Mouse (Mus musculus) left cerebral cortex, adult 2 months (tissue): ENCODE results near the gene Tmem230. TPM values are rescaled to one million over a fixed set of nuclear protein-coding genes. Genes with fewer than 3 reads are reported as not detected.

ENCODE experiments used
- DNase-seq, 2 experiments: peaks; one replicate each; pipeline ENCODE4 v3.0.0; 2021 to 2022; ENCODE audit warnings: low spot score in 2 of 2, mixed read lengths in 1 of 2; ENCODE audit errors: extremely low spot score in 1 of 2
- H3K27ac ChIP-seq: fragments of 200-600 bp; 2 replicates; pipeline ENCODE4 v1.8.1; 2022
- H3K4me3 ChIP-seq: fragments of 200-600 bp; 2 replicates; pipeline ENCODE4 v1.8.1; 2022
- CTCF ChIP-seq: fragments of 200-600 bp; IDR thresholded peaks from 2 replicates; pipeline ENCODE4 v1.8.1; 2022; ENCODE audit warnings: antibody characterized with exemption, mild to moderate bottlenecking, moderate library complexity
- intact Hi-C: fragments of 180-260 bp; cut with DNase I; formaldehyde crosslinking; loops from one replicate; pipeline ENCODE4 v1.15.1; 2025
- total RNA-seq, 2 experiments: library from RNA; stranded (reverse); gene quantifications; 2 replicates each; pipeline ENCODE4 v1.2.3; 2021

Gene Tmem230
- total RNA-seq, 2 experiments from 2014 or later = 30.4 to 30.7 TPM

DNA sequence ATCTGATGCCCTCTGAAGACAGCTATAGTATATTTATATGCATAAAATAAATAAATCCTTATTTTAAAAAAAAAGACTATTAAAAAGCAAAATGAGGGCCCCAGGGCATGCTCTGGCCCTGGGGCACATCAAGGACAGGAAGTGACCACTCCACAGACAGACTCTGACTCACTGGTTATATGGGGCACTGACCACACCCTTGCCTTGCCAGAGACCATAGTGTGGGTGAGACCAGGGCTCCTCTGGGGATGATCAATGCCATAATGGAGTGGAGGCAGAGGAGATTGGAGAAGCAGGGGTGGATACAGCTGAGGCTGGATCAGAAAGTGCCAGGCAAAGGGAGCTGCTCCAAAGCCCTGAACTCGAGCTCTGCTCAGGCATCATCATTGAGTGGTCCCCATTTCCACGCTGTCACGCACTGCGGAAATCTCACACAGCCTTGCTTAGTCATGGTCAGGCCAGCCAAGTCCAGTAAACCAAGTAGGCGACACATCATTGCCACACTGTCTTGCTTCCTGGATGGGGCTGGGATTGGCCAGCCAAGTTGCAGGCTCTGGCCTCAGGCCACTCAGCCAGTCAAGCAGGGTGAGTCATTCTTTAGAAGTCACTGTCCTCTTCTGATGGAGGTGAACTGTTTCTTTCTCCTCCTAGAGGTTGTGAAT is 35.5 kb downstream of the Tmem230 start:
- intact Hi-C loops = no loop called here
- DNase-seq = no peak
- Histone ChIP-seq H3K4me3 (no peak overlapping the region), H3K27ac (no peak overlapping the region)
- TF ChIP-seq CTCF = no peak

DNA sequence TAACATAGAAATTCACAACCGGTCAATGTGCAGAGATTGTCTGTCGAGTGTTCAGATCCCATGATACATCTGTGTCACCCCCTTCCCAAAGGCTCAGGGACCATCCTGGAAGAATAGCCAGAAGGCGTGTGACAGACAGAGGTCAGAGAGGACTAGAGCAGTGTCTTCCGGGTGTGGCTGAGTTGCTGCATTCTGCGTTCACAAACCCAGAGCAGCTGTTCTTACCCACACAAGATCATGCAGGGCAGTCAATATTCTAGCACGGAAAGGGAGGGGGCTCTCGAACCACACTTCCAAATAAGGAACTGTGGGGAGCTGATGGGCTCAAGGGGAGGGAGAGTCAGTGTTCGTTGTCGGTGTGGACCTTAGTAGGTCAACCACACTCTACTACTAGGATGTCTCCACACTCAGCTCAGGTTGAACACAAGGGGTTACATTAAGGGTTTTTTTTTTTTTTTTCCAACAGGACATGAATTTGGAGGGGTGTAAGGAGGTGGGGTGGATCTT is 36.7 kb downstream of the Tmem230 start:
- DNase-seq = no peak
- intact Hi-C loops = no loop called here
- no peak overlapping the region for H3K4me3 ChIP-seq

DNA sequence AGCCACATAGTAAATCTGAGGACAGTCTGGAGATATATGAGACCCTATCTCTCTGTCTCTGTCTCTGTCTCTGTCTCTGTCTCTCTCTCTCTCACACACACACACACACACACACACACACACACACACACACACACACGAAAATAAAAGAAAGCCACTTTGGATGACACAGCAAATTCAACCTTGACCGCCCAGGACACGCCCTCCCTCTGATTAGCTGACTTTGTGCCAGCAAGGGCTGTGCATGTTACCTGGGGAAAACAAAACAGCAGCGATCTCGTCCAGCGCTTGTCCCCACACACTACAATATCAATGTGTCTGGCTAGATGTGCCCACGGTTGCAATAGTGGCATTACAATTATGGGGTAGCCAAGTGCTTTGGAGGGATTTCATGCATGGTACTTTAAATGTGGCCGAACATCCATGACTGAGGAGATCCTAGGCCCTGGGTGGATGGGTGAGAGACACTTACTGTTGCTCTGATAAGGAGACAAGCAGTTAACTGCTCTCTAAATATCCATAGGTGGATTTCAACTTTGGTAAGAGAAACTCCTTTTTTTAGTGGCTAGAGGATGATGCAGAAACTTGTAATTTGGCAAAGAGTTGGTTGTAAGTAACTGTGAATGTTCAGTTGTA is 39.2 kb downstream of the Tmem230 start:
- DNase-seq = no peak
- no peak overlapping the region for H3K4me3 ChIP-seq
- no peak for TF ChIP-seq CTCF
- H3K27ac ChIP-seq = no peak overlapping the region
- intact Hi-C loops = no loop called here

More for the DNA sequence above, 36.7 kb downstream of the Tmem230 start:
- no peak overlapping the region for H3K27ac ChIP-seq
- TF ChIP-seq CTCF = no peak

DNA sequence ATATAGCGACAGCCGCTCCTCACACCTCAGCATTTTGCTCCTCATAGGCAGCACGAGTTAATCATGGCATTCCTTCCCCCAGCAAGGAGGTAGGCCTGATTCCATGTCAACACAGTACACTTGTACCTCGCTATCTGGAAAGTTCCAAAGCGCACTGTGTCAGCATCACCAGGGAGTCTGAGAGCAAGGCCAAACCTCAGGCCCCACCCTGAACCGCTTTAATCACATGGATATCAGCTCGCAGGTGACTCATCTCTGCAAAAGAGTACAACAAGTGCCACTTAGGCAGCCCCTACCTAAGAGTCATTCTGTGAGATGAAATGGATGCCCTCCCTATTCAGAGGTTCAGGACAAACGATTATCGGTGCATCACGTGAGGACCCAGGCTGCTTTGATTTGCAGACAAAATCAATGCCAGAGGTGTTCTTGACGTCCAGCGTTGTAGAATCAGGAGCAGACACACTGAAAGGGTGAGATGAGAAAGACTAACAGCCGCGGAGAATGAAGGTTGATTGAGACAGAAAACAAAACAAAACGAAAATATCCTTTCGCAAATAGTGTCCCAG is 41.2 kb downstream of the Tmem230 start:
- TF ChIP-seq CTCF = no peak

DNA sequence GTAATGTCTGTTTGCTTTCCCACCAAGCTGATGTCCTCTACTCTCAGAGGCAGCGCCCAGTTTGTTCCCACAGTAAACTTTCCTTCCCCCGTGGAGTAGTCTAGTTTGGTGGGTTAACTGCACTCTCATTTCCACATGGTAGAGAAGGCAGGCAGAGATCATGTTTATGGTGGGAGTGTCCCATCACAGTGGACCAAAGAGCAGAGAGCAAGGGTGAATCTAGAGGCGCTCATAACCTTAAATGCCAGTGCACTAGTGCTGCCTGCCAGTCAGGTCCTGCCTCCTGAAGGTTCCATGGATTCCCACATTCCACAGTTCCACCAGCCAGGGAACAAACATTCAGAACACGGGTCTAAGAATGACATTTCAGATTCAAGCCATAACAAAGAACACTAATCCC is 42.1 kb downstream of the Tmem230 start:
- no peak for TF ChIP-seq CTCF
- intact Hi-C loops = no loop called here
- DNase-seq = no peak
- Histone ChIP-seq H3K27ac (no peak overlapping the region), H3K4me3 (no peak overlapping the region)

More for the DNA sequence above, 41.2 kb downstream of the Tmem230 start:
- Histone ChIP-seq H3K4me3 (no peak overlapping the region), H3K27ac (no peak overlapping the region)
- no peak for DNase-seq
- intact Hi-C loops = no loop called here

DNA sequence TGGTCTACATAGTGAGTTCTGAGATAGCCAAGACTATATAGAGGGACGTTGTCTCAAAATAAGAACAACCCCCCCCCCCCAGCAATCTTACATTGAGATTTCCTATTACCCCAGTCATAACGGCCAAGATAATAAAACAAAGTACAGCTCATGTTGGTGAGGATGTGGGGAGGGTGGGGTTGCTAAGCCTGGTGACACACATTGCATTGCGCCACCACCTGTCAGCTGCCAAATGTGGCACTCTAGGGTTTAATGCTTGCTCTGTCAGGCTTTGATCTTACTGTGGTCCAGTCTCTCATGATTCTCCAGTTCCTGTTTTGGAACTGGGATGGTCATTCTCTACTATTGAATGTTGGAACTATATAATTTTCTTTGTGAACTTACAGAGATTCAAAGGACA is 43.8 kb downstream of the Tmem230 start:
- intact Hi-C loops = no loop called here
- TF ChIP-seq CTCF = no peak
- H3K27ac ChIP-seq = no peak overlapping the region
- no peak overlapping the region for H3K4me3 ChIP-seq
- DNase-seq = no peak

DNA sequence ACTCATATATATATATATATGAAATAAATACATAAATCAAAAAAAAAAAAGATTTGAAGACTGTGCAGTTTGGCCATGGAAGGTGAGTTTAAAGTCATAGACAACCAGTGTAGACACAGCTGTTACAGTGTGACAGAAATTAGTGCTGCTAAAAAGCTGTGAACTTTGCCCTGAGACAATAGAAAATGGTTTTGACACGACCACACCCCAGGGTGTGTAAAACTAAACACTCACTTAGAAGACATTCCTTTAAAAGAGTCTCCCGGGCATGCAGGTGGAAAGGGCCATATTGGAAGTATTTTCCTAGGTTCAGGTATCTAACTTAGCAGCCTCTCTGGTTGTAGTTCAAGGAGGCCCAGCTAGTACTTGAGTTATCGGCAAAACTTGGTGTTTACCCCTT is 44.4 kb downstream of the Tmem230 start:
- no peak overlapping the region for H3K27ac ChIP-seq
- H3K4me3 ChIP-seq = no peak overlapping the region
- TF ChIP-seq CTCF = no peak
- intact Hi-C loops = no loop called here
- DNase-seq = no peak

DNA sequence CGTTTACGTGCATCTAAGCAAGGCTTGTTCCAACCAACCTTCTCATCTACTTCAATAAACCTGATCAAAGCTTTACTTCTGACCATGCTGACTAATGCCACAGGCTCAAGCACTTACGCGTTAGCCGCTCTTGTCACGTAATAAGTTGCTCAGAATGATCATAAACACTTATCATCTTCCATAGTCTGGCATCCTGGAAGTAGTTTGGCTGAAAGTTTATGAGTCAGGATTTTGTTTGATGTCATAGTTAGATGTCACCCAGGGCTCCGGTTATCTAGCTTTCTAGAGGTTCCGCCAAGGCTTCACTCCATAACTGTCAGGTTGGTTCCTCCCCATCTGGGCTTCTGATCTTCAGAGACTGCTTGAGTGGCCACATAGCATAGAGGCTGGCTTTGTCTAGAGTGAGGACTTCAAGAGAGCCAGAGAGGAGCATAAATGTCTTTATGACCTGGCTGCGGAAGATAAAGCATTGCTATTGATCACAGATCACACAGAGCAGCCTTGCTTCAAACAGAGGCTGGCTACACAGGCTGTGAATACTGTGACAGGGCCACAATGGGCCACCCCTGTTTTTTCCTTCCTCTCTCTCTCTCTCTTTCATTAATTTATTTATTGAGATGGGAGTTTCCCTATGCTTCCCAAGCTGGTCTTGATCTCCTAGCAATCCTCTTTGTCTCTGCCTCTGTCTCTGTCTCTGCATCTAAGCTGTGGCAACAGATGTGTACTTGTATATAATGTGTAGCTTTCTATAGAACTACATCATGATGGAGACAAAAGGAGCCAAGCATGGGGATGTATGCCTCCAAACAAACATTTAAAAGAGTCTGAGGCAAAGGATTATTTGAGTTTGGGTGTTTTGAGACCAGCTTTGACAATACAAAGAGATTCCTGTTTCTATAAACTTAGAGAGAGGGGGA is 49.3 kb downstream of the Tmem230 start:
- H3K4me3 ChIP-seq = no peak overlapping the region
- intact Hi-C loops = no loop called here
- H3K27ac ChIP-seq = no peak overlapping the region
- no peak for DNase-seq
- TF ChIP-seq CTCF = no peak

DNA sequence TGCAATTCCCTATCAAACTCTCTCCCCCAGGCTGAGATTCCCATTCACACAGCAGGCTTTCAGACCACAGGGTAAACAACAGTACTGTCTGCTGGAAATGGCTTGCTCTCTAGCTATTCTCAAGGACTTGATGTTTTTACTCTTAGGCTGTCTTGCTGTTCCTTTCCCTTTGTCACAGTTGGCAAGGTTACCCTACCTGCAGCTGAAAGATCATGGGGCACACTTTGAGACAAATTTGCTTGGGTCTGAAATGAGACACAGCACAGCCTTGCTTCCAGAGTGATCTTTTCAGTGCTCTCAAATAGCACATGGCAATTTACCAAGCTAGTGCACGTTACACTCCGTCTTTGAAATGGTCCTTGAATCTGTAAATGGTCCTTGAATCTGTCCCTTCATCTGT is 52.0 kb downstream of the Tmem230 start:
- H3K4me3 ChIP-seq = no peak overlapping the region
- no peak for DNase-seq
- H3K27ac ChIP-seq = no peak overlapping the region
- intact Hi-C loops = no loop called here
- TF ChIP-seq CTCF = no peak

DNA sequence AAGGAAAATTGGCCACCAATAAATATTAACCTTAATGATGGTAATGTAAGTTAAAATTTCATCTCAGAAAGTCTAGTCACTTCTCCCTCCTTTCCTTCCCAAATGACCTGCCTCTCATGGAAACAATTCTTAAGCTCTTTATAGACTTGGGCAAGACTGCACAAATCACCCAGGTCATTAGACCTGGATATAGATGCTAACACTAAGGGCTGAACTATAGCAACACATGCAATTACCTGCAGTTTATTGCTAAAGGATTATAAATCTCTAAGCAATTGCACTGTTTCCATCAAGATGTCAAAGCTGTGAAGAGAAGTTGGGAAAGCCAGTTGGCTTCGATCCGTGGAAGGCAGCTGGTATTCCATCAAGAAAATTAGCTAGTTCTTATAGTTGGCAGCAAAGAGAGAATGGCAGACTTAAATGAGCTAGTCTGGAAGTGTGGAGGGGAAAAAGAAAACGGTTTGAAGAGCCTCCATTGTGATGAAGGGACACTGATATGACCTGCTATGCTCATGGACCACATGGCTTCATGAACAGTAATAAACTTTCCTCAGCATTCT is 56.9 kb downstream of the Tmem230 start:
- intact Hi-C loops = no loop called here
- no peak for DNase-seq
- TF ChIP-seq CTCF = no peak
- no peak overlapping the region for H3K4me3 ChIP-seq
- H3K27ac ChIP-seq = no peak overlapping the region

Other genes starting within 250 kb of the Tmem230 start
- 10 to 100 TPM; 39.2 to 41.2 TPM for gene Rassf2, start 217.5 kb downstream of the Tmem230 start, total RNA-seq
- 100 to 1,000 TPM; 142 to 162 TPM for gene Slc23a2, start 102.7 kb downstream of the Tmem230 start, total RNA-seq
- gene Pcna, start 5.5 kb upstream of the Tmem230 start, total RNA-seq = 10 to 100 TPM; 44.5 to 49.6 TPM
- gene Cds2, start 15.3 kb upstream of the Tmem230 start, total RNA-seq = 100 to 1,000 TPM; 262 to 266 TPM
- gene Prokr2, start 137.6 kb upstream of the Tmem230 start, total RNA-seq = 1 to 10 TPM; 2.3 to 2.4 TPM